Mouse (Mus musculus): ENCODE measurements around the gene Rps28. TPM values are rescaled to one million over a fixed set of nuclear protein-coding genes. Genes with fewer than 3 reads are reported as not detected.

Gene Rps28
- polyA plus RNA-seq, 1 experiment = 2,223 TPM

DNA sequence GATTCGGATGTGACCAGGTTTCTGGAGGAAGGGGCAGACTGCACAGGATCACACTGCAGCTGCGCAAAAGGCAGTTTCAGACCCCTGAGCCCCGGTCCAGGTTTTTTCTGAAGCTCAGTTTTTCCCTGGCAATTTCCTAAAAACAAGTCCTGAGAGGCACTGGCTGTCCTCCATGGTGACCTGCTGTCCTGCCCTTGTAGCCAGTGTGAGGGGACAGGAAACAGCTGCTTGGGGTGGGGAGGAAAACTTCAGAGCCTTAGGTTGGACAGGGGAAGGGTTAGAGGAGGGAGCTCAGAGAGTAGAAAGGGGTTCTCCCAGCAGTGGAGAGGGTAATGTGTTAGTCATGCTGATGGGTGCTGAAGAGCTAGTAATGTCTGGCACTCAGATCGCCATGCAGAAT is 11.4 kb downstream of the Rps28 start:
- Histone ChIP-seq H3K4me1 (ENCODE audit: control insufficient read depth, insufficient read depth, low read length) (peaks cover 12% of the 10 kb centered on the region), H3K27ac (ENCODE audit: insufficient read depth, low read length) (no peak overlapping the region), H3K4me3 (ENCODE audit: insufficient read depth, low read length) (no peak overlapping the region)
- TF ChIP-seq POLR2A (IDR thresholded peaks at IDR 0.05; ENCODE audit: low read depth, low read length) (no peak), CTCF (IDR thresholded peaks at IDR 0.05; ENCODE audit: borderline replicate concordance, insufficient read depth, low read length) (no peak)

DNA sequence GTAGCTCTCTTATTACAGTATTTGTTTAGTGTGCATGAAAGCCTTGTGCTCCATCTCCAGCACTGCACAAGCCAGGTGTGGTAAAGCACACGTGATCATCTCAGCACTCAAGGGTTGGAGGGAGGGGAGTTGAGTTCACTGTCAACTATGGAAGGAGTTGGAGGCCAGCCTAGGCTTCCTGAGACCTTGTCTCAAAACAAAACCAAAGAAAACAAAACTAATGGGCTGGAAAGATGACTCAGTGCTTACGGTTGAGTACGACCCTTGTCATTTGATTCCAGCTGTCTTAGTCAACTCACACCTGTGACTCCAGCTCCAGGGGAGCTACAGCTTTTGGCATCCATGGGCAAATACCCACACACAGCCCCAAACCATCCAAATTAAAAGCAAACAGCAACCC is 11.9 kb downstream of the Rps28 start:
- Histone ChIP-seq H3K4me3 (ENCODE audit: insufficient read depth, low read length) (no peak overlapping the region), H3K27ac (ENCODE audit: insufficient read depth, low read length) (no peak overlapping the region), H3K4me1 (ENCODE audit: control insufficient read depth, insufficient read depth, low read length) (peaks cover 12% of the 10 kb centered on the region)
- TF ChIP-seq CTCF (IDR thresholded peaks at IDR 0.05; ENCODE audit: borderline replicate concordance, insufficient read depth, low read length) = no peak

DNA sequence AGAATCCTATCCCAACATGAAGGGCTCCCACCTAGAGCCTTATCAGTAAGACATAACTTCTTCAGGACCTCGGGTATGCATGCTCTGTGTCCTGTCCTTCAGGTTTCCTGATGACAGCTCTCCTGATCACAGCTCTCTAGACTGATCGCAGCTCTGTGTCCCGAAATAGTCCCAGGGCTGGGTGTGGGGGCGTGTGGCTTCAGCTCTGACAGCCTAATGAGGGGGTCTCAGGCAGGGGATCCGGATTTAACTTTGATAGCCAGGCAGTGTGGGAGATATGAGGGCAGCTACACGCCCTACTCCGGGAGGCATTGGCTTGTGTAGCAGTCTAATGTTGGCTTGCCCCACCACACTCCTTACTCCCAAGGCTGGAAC is 13.2 kb downstream of the Rps28 start:
- TF ChIP-seq CTCF (IDR thresholded peaks at IDR 0.05; ENCODE audit: borderline replicate concordance, insufficient read depth, low read length) (no peak), POLR2A (IDR thresholded peaks at IDR 0.05; ENCODE audit: low read depth, low read length) (no peak)
- Histone ChIP-seq H3K27ac (ENCODE audit: insufficient read depth, low read length) (no peak overlapping the region), H3K4me3 (ENCODE audit: insufficient read depth, low read length) (no peak overlapping the region; the same call in 1 of the 2 replicates), H3K4me1 (ENCODE audit: control insufficient read depth, insufficient read depth, low read length) (peaks cover 12% of the 10 kb centered on the region)

DNA sequence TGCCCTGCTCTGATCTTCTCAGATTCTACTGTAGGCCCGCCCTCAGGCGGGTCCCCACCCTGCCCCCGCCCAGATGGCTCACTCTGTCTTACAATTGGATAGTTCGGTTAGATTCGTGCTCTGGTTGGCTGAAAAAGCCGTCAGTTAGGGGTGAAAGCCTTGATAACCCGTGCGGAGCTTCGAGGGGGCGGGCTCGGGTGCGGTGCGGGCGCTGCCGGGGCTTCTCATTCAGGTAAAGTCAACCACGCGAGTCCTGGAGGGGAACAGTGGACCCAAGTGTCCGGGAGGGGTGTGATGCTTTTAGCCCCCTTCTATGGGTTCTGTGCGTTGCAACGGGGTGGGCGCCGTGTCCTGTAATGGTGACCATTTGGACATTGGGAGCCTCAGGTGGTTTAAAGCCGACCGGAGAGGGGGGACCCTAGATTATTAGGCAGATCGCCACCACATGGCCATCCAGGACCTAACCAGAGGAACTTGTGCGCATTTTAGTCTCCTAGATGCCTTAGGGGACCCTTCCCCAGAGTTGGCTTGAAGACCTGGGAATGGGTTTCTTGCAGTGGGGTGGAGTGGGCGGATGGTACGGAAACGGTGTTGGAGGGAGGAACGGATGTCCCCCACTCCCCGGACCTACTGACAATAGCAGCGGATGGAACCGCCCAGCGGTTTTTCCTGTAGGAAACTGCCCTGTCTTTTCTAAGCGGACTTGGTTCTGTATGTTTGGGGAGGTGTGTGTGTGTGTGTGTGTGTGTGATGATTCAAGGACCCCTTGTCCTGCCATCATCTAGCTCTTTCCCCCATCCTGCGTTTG is 13.8 kb downstream of the Rps28 start, which contains the start of gene Kank3:
Kank3 (plus strand) TSS at position 186 of the 808 bp plus-strand sequence.
- TF ChIP-seq POLR2A (IDR thresholded peaks at IDR 0.05; ENCODE audit: low read depth, low read length) (no peak), CTCF (IDR thresholded peaks at IDR 0.05; ENCODE audit: borderline replicate concordance, insufficient read depth, low read length) (no peak)
- Histone ChIP-seq H3K4me1 (ENCODE audit: control insufficient read depth, insufficient read depth, low read length) (peaks cover 12% of the 10 kb centered on the region), H3K4me3 (ENCODE audit: insufficient read depth, low read length) (peak within 1 kb of the TSS; percentile 42), H3K27ac (ENCODE audit: insufficient read depth, low read length) (no peak within 1 kb of the TSS)

DNA sequence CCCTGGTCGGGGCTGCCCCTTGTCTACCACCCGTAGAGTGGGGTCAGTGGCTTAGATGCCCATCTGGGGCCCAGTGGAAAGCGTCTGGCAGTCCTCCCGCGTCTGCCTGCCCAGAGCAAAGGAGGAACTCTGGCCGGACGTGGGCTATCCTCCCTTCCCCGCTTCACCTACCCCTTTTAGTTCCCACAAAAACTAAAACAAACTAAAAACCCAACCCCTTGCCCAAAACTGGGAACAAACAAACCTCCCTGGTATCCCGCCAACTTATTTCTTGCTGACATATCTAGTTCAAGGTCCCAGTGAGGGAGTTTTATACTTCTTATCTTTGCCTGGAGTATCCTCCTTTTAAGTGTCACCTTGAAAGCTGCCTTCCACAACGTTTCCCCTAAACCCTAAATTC is 16.2 kb downstream of the Rps28 start:
- Histone ChIP-seq H3K27ac (ENCODE audit: insufficient read depth, low read length) (no peak overlapping the region), H3K4me1 (ENCODE audit: control insufficient read depth, insufficient read depth, low read length) (peaks cover 12% of the 10 kb centered on the region), H3K4me3 (ENCODE audit: insufficient read depth, low read length) (no peak overlapping the region)
- no peak for TF ChIP-seq POLR2A (IDR thresholded peaks at IDR 0.05; ENCODE audit: low read depth, low read length)
- TF ChIP-seq CTCF (IDR thresholded peaks at IDR 0.05; ENCODE audit: borderline replicate concordance, insufficient read depth, low read length) = no peak

DNA sequence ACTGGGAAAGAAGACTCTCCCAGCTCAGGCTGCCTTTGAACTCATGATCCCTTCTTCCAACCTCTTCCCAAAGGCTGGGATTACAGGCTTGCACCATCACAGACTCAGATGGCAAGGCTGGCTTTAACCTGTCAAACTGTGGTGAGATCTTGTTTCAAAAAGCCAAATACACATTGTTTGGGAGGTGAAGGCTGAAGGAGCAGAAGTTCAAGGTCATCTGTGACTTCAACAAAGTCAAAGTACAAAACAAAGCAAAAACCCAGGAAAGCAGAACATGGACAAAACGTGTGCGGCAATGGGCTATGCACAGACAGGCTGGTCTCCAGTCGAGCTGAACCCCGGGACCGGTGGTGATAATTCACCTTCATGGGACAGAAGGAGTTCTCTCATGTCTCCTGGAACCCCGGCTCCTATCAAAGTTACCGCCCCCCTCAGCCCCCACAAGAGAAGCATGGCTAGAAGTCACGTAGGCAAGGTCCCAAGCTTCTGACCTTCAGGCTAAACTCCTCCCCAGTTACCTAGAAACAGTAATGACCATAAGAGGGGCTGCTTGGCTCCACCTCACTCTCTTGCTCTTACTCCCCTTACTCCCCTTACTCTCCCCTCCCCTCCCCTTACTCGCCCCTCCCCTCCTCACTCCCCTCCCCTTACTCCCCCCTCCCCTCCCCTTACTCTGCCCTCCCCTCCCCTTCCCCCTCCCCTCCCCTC is 17.0 kb downstream of the Rps28 start:
- H3K4me3 ChIP-seq (ENCODE audit: insufficient read depth, low read length) = no peak overlapping the region
- no peak for TF ChIP-seq CTCF (IDR thresholded peaks at IDR 0.05; ENCODE audit: borderline replicate concordance, insufficient read depth, low read length)
- TF ChIP-seq POLR2A (IDR thresholded peaks at IDR 0.05; ENCODE audit: low read depth, low read length) = no peak
- H3K27ac ChIP-seq (ENCODE audit: insufficient read depth, low read length) = no peak overlapping the region
- H3K4me1 ChIP-seq (ENCODE audit: control insufficient read depth, insufficient read depth, low read length) = peaks cover 4% of the 10 kb centered on the region; the same call in 1 of the 2 replicates

DNA sequence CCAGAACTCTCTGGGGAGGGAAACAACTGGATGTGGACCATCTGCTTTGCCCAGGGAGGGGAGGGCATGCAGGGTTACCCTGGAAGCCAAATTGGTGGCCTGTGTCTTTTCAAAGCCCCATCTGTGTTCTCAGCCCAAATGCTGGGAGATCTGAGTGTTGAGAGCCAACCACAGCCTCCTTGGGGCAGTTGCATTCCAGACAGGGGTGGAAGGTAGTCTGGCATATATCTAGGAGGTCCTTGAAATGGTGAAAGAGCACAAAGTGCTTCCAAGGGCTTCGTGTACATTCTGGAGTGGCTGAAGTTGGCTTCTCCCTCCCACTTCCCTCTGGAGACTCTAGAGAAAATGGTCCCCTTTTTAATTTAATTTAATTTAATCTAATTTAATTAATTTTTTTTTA is 19.6 kb downstream of the Rps28 start:
- TF ChIP-seq POLR2A (IDR thresholded peaks at IDR 0.05; ENCODE audit: low read depth, low read length) = no peak
- TF ChIP-seq CTCF (IDR thresholded peaks at IDR 0.05; ENCODE audit: borderline replicate concordance, insufficient read depth, low read length) = no peak

DNA sequence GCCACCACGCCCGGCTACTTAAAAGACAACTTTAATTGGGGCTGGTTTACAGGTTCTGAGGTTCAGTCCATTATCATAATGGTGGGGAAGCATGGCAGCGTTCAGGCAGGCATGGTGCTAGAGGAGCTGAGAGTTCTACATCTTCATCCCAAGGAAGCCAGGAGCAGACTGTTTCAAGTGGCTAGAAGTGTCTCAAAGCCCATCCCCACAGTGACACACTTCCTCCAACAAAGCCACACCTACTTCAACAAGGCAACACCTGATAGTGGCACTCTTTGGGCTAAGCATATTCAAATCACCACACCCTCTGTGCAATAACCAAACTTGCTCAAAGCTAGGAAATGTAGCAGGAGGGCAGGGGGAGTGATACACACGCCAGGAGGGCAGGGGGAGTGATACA is 20.2 kb downstream of the Rps28 start:
- Histone ChIP-seq H3K4me3 (ENCODE audit: insufficient read depth, low read length) (no peak overlapping the region), H3K4me1 (ENCODE audit: control insufficient read depth, insufficient read depth, low read length) (no peaks in the 10 kb centered on the region), H3K27ac (ENCODE audit: insufficient read depth, low read length) (no peak overlapping the region)
- TF ChIP-seq CTCF (IDR thresholded peaks at IDR 0.05; ENCODE audit: borderline replicate concordance, insufficient read depth, low read length) = no peak
- no peak for TF ChIP-seq POLR2A (IDR thresholded peaks at IDR 0.05; ENCODE audit: low read depth, low read length)

More for the DNA sequence above, 19.6 kb downstream of the Rps28 start:
- Histone ChIP-seq H3K4me1 (ENCODE audit: control insufficient read depth, insufficient read depth, low read length) (no peaks in the 10 kb centered on the region), H3K4me3 (ENCODE audit: insufficient read depth, low read length) (no peak overlapping the region), H3K27ac (ENCODE audit: insufficient read depth, low read length) (no peak overlapping the region)

DNA sequence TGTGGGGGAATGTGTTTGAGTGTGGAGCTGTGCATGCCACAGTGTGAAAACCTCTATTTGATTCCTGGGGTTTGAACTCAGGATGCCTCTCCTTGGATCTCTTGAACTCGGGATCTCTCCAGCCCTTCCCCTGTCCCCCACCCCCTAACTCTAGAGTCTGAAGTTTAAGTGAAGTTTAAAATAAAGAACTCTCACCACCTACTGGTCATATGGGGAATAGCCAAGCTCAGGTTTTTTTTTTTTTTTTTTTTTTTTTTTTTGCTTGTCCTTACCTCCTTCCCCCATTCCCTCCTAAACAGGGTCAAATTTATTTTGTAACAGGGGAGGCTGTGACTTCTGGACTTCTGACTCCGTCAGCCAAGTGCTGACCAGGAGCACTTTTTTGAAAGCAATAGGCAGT is 22.1 kb downstream of the Rps28 start:
- TF ChIP-seq CTCF (IDR thresholded peaks at IDR 0.05; ENCODE audit: borderline replicate concordance, insufficient read depth, low read length) (no peak), POLR2A (IDR thresholded peaks at IDR 0.05; ENCODE audit: low read depth, low read length) (no peak)
- H3K4me3 ChIP-seq (ENCODE audit: insufficient read depth, low read length) = no peak overlapping the region
- H3K4me1 ChIP-seq (ENCODE audit: control insufficient read depth, insufficient read depth, low read length) = no peaks in the 10 kb centered on the region
- no peak overlapping the region for H3K27ac ChIP-seq (ENCODE audit: insufficient read depth, low read length)

DNA sequence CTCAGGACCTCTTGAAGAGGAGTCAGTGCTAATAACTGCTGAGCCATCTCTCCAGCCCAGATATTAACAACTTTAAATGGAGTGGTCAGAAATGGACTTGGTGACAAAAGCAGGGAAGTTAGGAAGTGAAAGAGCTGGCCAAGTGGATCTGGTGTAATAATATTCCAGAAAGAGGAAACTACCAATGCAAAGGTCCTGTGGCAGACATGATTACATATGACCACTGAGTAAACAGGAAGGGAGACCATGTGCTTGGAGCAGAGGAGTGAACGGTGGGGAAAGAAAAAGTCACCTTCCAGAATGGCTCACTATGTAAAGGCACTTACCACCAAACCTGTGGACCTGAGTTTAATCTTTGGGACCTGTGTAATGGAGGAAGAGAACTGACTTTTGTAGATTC is 25.1 kb downstream of the Rps28 start:
- Histone ChIP-seq H3K4me1 (ENCODE audit: control insufficient read depth, insufficient read depth, low read length) (no peaks in the 10 kb centered on the region), H3K27ac (ENCODE audit: insufficient read depth, low read length) (no peak overlapping the region), H3K4me3 (ENCODE audit: insufficient read depth, low read length) (no peak overlapping the region)
- TF ChIP-seq CTCF (IDR thresholded peaks at IDR 0.05; ENCODE audit: borderline replicate concordance, insufficient read depth, low read length) (no peak), POLR2A (IDR thresholded peaks at IDR 0.05; ENCODE audit: low read depth, low read length) (no peak)
